Mouse (Mus musculus) cerebellum, postnatal 4 days (tissue): ENCODE measurements at regions not wholly inside any gene's neighbourhood (a gene's known extent, or its start where the extent isn't known, plus 50 kb on each side); places are given as distances from the start of the nearest gene placed in this dataset.

Experiments
- DNase-seq, 2 experiments: peaks; one replicate each; pipeline ENCODE4 v3.0.0; 2022; ENCODE audit warnings: low spot score in 2 of 2, mixed read lengths in 1 of 2

DNA sequence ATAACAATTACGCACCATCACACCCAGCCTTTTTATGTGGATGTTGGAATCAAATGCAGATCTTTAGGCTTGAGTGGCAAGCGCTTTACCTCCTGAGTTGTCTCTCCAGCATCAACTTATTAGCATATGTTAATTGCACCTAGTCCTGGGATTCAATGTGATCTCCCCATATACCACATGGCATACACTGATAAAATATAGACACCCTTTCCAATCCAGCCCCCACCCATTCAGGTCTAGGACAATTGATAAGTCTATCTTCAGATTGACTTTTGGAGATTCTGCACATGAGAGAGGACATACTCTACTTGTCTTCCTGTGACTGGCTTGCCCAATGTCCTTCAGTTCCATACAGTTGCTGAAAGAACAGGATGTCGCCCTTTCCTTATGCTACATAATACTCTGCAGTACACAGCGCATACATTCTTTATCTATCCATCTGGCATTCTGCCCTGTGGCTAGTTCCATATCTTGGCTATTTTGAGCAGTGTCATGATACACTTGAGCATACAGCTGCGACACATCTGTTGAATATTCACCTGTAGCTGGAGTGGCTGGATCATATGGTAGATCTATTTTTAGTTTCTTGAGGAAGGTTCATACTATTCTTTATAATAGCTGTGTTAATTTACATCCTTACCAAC, 120.3 kb downstream of the Gsdmc2 start:
- DNase-seq: no peak

DNA sequence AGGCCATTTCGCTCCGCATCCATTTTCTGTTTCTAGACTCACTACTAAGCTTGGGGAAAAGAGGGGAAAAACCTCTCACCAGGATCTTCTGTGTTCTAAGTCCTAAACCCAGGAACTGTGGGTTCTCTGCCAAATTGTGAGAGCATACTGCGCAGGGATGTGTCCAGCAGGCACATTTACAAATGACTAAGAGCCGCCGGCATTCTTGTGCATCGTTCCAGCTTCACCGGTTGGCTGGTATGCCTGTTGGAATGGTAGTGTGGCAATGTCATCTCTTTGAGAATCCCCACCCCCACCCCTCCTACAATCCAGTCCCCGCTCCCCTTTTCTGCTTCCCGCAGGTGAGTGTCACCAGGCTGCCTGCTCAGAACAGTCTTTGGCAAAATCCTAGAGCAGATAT, 122.0 kb downstream of the Gsdmc2 start:
- DNase-seq: no peak

- peak; percentile 34 to 58 for DNase-seq
These were observed 123.2 kb downstream of the Gsdmc2 start for GRCm38 (mm10) chr15:63721669-63722357.

GRCm38 (mm10) chr15:63717812-63718211, 127.2 kb downstream of the Gsdmc2 start:
- no peak for DNase-seq

DNA sequence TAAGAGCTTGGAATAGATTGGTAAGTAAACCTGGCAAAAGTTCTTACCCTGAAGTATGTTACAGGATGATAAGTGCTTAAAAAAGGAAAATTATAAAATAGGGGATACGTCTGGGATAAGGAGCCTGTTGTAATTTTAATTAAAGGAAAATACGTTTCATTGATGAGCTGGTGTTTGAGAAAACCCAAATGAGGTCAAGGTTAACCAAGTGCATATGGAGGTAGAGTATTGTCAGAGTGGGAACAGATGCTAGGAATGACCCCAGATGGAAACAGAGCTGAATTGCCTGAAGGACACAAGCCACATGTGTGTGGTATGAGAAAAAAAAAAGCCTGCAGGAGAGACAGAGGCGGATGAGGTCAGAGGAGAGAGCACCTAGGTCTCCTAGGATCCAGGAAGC, 131.3 kb downstream of the Gsdmc2 start:
- DNase-seq: no peak

DNA sequence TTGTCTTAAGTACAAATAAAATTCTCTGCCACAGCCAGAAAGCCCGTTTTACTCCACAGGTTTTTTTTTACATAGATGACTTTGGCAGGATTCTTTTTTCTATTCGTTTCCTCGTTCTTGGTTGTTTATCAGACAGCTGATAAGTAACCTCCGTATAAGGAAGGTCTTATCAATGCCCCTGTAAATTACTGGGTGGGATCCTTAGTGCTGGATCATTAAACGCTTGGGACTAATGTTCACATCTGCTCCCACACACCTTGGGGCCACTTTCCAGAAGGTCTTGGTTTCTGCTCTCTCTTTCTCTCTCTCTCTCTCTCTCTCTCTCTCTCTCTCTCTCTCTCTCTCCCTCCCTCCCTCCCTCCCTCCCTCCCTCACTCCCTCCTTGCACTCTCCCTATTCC, 134.6 kb downstream of the Gsdmc2 start:
- no peak for DNase-seq

DNA sequence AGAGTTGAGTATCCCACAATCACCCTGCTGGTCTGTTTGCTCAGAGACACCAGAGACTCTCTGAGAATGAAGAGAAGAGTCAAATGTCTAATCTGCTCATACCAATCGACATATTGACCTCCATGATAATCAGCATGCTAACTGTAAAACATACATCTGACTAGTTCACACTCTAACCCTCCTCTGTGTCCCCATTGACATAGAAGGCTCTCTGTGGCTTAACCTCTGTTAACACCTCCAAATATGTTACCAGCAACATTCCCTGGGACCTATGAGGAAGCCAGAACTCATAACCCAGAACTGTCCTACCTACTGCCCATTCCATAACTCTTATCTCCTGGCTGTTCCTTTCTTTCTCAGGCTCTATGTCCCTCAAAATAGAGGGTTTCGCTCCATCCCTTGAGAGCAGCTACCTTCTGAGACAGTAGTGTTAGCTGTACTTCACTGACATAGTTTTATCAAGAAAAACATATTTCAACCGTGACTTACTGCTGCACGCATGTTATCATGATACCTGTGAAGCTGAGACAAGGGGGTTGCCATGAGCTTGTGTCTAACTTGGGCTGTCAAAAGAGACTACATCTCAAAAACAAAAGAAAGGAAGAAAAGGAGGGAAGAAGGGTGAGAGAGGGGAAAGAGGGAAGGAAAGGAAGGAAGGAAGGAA, 135.6 kb downstream of the Gsdmc2 start:
- no peak for DNase-seq

GRCm38 (mm10) chr15:63704636-63705035, 140.3 kb downstream of the Gsdmc2 start:
- DNase-seq: no peak

DNA sequence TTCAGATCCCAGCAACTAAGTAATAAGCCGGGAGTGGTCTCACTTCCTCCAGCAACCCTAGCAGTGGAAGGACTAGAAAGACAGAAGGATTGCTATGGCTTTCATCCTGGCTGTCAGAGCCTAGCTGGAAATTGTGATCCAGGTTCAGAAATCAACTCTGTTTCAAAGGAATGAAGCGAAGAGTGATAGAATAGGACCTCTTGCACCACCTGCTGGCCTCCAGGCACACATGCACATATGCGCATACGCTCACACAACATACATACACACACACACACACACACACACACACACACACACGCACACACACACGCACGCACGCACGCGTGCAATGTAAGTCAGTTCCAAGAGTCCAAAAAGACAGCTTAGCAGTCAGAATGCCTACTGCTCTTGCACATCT, 147.1 kb downstream of the Gsdmc2 start:
- DNase-seq: no peak

DNA sequence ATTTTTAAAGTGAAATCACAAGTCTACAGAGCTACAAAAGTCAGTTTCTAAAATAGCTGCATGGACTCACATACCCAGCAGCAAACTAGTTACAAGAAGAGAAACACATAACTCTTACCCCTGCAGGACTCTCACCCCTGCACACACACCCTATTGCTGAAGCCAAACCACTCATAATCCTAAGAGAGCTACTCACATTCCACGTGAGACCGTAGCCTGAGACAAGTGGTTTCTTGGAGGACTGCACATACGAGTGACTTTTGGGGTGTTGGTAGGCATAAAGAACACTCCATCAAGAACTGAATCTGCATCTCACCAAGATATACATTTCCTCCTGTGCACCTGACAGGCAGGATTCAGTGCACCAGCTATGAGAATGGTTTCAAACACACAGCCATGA, 150.8 kb downstream of the Gsdmc2 start:
- DNase-seq: no peak

DNA sequence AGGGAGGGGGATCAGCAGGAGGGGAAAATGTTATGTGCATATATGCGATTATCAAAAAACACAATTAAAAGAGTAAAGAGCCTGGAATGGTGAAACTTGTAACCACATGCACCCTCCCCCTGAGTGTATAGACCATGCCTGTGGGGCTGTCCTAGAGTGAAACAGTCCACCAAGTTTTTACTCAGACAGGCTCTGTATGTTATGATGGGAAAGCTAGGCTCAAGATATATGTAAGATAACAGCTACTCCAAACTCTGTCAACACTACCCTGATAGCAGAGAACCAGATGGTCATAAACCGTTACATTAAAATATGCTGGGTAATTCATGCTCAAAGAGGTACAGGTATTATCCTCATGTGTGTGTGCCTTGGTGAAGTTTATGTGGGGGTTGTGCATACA, 151.4 kb downstream of the Gsdmc2 start:
- no peak for DNase-seq

DNA sequence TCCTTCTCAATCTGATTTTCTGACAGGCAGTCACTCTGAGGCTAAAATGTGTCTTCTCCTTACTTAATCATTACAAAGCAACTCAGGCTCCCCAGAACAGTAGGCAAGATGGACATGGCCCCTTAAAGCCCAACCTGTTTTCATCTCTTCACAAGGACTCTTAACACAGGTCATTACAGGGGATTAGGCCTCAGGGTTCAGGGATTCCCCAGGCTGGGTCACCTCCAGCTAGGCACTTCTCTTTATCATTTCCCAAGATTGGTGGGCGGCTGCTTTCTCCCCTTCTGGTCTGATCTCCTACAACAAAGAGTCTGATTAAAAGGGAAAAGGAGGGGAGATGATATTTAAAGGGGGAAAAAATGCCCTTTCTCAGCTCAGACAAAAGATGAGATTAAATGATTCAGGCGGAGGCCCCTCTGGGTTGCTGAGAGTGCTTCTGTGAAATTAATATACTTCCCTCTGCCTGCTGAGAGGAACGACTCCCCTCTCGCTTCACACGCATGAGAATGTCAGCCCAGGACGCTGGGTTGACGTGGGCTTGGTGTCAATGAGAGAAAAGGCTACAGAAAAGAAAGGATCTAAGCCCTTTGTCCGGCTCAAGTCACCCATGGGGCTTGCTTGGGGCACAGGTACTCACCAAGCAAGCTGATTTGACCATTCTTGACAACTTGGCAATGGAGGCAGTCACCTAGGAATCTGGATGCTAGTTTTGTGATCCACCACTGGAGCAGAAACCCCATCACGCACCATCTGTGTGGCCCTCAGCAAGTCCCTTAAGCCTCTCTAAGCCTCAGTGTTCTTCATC, 152.3 kb downstream of the Gsdmc2 start:
- no peak for DNase-seq

DNA sequence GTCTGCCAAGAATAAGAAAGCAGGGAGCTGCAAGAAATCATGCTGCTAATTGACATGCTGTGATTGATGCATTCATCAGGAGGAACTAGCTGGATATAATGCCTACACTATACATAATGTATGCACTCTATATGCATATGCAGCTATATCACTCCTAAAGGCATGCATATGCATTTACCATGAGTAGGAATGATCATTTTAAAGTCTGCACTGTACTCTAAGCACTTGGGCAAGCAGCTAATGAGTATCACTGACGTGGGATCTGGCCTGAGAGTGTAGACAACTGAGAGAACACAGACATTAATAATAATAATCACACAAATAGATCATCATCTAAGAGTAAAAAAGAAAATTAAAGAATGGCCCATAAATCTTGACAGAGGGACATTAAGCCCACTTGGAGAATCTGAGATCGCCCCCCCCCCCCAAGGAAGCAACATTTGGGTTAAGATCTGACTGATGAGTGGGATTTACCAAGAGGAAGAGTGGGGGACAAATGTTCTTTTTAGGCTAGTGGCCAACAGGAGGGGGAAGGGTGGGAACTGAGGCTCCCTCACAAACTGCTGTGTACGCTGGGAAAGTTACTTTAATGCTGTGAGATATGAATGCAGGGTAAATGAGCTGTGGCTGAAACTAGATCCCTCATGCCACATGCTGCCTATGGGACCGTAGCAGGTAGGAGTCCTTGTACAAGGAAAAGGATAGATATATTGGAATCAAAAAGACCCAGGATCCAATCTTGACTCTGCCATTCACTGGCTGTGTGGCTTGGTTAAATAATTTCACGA, 155.0 kb downstream of the Gsdmc2 start:
- no peak for DNase-seq

DNA sequence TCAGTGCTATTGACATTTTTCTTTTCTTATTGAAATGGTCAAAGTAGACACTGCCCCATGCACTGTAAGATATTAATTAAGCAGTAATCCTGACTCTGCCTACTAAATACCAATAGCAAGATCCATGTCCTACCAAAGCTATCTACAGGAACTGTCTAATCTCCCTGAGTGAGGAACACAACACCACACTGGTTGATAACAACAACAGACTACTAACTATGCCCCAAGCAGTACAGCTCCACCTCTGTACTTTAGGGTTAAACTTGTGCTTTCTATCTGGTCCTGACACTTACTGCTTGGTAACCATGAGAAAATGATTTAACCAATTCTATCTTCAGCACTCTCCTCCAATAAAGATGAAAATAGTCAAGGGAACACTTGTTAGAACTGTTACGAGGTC, 157.1 kb downstream of the Gsdmc2 start:
- DNase-seq: no peak

GRCm38 (mm10) chr15:63686954-63687562, 157.9 kb downstream of the Gsdmc2 start:
- DNase-seq: no peak

- no peak for DNase-seq
These were observed 164.7 kb downstream of the Gsdmc2 start for GRCm38 (mm10) chr15:63679984-63680925.

- no peak for DNase-seq
These were observed 166.1 kb downstream of the Gsdmc2 start for GRCm38 (mm10) chr15:63678921-63679320.

GRCm38 (mm10) chr15:63675491-63676036, 169.4 kb downstream of the Gsdmc2 start:
- DNase-seq: no peak

DNA sequence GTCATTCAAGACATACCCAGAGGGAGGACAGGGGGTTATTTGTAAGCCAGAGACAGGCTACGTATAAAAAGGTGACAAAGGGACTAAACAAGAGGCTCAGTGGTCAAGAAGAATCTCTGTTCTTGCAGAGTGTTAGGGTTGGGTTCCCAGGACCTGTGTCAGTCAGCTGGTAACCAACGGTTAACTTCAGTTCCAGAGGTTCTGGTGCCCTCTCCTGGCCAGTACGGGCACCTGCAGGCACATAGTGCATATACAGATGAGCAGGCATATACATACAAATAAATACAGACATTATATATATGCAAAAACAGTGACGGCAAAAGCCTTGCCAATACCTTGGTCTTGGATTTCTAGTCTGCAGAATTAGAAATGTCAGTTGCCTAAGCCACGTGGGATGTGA, 170.6 kb downstream of the Gsdmc2 start:
- no peak for DNase-seq

- DNase-seq: peak in 1 of 2 experiments; percentile 19
These were observed 173.9 kb downstream of the Gsdmc2 start for GRCm38 (mm10) chr15:63671081-63671480.
